Mouse (Mus musculus): ENCODE results near the gene Cyp3a44.
"Not testable (repeated sequence)": the region's sequence is repeated elsewhere in the genome, so short reads cannot be mapped to it uniquely, and the experiment has no call there.

Gene Cyp3a44

DNA sequence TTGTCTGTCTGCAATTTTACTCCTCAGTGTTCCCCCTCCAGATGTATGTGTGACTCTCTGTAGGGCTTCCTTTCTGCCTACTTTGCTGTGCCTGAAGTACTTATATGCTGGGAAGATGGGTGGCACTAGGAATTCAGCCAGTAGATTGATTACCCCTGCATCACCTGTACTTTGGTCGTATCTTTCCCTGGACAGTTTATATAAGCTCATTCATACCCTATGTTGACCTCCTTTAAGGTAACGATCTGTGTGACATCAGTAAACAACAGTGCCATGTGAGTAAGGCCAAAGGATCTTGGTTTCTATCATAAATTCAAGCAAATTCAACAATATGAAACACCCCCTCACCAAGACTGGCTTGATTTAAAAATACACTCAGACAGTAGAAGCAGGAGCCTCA, at the start of gene Cyp3a44:
Gene Cyp3a44, minus strand, starts transcription at position 79 of the 400 bp plus-strand sequence.
- DNase-seq (ENCODE audit: low read depth, low spot score): not testable (repeated sequence)

DNA sequence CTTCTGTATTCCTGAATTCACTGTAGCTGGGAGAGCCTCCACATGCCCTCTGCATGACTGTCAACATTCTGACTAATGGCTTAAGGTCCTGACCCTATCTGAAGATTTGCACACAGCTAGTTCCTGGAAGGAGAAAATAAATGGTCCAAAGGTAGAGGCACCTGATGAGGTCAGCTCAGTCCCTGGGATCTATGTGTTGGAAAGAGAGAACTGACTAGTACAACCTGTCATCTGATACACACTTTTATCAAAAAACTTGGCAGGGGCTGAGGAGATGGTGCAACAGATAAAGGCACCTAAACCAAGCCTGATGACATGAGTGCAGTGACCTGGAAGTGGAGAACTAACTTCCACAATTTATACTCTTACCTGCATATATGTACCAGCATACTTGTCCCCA, 5.4 kb downstream of the Cyp3a44 start:
- DNase-seq (ENCODE audit: low read depth, low spot score): not testable (repeated sequence)

GRCm38 (mm10) chr5:145793232-145793631, 12.4 kb downstream of the Cyp3a44 start:
- not testable (repeated sequence) for DNase-seq (ENCODE audit: low read depth, low spot score)

GRCm38 (mm10) chr5:145737512-145737911, 68.2 kb downstream of the Cyp3a44 start:
- not testable (repeated sequence) for DNase-seq (ENCODE audit: low read depth, low spot score)
